Mouse (Mus musculus): ENCODE measurements around the gene Kazn.

DNA sequence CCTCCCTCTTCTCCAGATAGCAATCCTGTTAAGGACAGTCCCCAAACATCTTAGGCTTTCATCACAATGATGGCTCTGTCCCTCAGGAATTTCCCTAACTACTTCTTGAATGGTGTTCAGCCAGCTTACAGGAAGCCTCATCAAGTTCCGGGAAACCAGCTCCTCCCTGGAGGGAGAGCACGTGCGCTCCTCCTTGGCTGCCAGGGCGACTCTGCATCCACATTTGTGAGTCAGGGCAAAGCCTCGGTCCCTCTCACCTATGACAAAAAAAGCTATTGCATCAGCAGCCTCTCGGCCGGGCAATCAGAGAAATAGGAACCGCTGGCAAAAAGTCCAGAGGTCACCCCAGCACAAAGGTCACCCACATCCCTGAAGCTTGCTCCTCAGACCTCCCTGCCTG is 168.4 kb downstream of the Kazn start:
- no peak for TF ChIP-seq ZNF384 (IDR thresholded peaks at IDR 0.05; ENCODE audit: low read depth, low read length)
- TF ChIP-seq CHD2 (IDR thresholded peaks at IDR 0.05; ENCODE audit: low read depth, low read length) = peak; percentile 69

Data from ES-E14 (cell line).